Mouse (Mus musculus): ENCODE data around the gene Defb47. TPM values are rescaled to one million over a fixed set of nuclear protein-coding genes. Genes with fewer than 3 reads are reported as not detected.

Defb47 gene
- not detected for total RNA-seq (2021)
- long read RNA-seq, result 0 reads

DNA sequence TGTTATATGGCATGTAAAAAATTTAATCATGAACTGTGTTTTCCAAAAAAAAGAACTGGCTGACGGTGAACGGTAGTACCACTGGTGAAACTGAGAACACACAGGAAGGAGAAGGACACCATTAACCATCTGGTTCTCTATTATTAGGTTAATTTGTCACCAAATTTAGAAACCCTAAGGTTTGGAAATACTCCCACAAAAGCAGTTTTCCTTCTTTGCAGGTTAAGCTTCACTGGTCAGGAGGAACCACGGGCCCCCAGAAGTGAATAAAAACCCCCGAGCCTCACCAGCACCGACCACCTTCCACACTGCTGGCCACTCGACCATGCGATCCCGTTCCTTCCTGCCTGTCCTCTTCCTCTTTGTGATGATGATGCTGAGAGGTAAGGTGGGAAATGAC is at the start of gene Defb47:
Gene Defb47 (plus strand): TSS at position 301 of the 400 bp plus-strand sequence.
- no peak for DNase-seq (ENCODE audit: low spot score in 2 of 2)

DNA sequence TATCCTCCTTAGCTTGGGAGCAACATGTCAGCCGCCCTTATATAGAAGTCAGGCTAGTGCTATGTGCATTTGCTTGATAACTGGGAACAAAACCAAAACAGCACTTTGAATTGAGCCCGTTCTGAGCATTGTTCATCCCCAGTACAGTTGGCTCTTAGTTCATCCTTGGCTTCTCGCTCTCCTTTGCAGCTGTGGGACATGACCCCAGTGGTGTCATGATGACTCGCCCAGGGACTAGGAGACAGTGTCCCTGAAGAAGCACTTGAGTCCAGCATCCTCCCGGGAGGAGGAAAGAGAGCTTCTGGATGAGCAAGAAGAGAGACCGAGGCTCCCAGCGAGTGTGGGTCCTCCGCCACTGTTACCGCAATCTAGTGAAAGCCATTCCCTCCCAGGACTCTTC is 41.8 kb upstream of the Defb47 start:
- no peak for DNase-seq (ENCODE audit: low spot score in 2 of 2)

DNA sequence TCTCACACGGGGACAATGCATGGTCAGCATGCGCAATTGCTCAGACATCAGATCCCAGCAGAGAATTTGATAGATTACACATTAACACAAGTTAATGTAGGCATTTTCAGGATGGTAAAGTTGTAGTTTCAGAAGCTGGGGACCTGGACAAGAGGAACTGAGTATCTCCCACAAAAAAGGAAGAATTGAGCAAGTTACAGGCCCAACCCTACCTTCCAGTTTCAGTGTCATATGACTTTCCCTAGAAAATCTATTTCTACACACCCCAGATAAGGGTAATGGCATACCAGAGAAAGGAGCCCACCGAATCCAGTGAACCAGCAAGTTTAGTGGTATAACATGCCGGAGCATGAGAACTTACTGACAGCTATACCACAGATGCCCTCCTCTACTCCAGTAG is 34.2 kb upstream of the Defb47 start:
- peak in 1 of 2 experiments; percentile 1 for DNase-seq (ENCODE audit: low spot score in 2 of 2)

DNA sequence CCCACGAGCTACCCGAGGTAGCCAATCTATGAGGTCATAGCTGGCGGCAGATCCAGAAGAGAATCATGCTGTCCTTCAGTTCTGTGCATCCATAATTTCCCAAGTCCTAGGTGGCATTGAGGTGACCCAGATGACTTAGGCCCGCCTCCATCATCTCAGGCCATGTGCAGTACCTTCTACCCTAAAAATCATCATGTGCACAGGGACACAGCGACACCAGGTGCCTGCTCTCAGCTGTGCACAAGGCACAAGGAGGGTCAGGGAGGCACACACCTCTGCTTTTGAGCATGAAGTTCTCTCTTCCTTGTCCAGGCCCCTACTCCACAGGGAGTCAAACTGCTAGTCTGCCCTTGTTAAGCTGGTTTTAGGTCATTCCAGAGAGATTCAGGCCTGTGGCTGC is 32.5 kb upstream of the Defb47 start:
- no peak for DNase-seq (ENCODE audit: low spot score in 2 of 2)

DNA sequence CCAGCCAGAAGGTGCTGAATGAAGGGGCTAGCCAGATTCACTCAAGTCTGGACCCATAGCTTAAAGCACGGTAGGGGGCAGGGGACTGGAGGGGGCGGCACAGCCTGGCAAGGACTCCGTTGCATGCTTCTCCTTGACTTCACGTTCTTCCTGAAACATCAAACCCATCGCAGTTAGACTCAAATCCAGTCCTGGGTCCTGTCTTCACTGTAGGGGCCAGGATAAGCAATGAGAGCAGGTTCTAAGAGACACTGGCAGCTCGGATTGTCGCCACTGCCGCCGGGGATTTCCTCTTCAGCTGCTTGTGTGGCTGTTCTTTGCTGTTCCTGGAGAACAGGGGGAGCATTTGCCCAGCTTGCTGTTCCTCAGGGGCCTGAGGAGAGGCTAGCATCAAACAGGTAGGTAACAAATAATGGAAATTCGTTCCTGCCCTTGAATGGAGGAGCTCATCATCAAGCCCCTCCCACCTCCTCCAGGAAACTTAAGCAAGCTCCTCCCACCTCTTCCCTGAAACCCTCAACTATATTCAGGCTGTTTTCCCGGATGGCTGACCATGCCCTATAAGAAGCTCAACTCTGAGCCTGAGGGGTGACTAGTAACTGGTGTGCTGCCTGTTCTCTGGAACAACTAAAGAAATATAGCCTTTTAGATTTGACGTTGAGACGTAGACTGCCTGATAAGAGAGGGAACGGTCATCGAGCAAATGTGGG is 31.9 kb upstream of the Defb47 start:
- no peak for DNase-seq (ENCODE audit: low spot score in 2 of 2)

DNA sequence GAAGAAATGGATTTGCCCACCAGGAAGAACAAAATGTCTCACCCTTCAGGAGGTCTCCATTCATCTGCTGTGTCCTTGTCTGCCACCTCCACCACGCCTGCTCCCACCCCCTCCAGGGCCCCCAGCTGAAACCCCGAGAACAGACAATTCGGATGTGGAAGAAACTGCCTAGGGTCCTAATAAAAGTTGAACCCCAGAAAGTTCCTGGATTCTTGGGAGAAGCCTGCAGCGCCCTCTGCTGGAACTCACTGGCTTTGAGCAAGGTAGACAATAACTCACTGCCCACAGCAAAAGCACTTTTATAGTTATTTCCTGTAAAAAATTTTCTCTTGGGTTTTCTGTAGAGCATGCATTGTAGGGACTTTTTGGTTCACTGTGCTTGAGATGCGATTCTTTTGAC is 22.8 kb upstream of the Defb47 start:
- DNase-seq (ENCODE audit: low spot score in 2 of 2), result peak; percentile 80

DNA sequence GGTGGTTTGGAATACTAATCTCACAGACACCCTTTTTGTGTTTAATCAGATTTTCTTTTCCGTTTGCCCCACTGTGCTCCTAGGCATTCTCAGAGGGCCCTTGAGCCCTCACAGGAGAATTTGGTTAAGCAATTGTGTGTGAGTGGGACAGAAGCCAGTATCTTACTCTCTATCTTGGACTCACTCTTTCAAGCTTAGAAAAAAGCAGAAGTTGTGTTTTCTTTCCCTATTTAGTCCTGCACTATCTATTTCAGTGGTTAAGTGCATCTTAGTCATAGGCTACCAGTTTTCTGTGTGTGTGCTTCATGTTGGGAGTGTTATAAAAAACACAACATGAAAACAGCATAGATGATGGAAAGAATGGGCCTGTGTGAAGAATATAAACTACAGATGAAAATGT is 18.1 kb upstream of the Defb47 start:
- no peak for DNase-seq (ENCODE audit: low spot score in 2 of 2)

DNA sequence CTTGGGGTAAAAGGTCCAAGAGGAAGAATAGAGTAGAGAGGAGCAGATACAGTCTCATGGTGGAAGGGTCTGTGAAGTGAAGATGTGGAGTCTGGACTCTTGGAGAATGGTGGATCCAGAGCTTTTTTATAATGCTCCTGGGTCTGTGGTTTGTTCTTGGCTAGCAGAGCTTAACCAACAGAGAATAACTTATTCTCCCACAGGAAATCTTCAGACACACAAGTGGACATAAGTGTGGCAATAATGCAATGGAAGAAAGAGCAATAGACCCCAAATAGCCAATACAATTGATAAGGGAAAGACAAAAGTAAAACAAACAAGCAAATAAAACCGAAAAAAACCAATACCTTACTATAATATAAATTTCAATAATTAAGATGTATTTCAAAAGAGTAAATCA is 13.5 kb upstream of the Defb47 start, which contains the start of gene Defb48:
Gene Defb48 (minus strand): TSS at position 101 of the 400 bp plus-strand sequence.
- DNase-seq (ENCODE audit: low spot score in 2 of 2), result no peak

DNA sequence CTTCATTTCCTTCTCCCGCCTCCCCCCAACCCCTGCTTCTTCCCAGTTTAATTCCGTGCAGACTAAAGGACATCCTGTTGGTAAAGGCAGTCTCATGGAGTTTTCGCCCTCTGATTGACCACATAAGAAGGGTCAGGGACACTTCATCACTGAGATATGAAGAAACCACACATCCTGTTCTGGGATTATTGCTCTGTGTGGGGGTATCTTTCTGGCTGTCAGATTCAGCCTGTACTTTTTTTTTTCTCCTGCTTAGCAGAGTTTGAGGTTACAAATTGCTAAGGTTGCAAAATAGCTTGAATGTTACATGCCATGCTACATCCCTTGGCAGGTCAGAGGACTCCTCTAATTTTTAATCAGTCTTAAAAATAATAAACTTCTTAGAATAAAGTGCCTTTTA is 6.6 kb upstream of the Defb47 start:
- DNase-seq (ENCODE audit: low spot score in 2 of 2), result no peak

DNA sequence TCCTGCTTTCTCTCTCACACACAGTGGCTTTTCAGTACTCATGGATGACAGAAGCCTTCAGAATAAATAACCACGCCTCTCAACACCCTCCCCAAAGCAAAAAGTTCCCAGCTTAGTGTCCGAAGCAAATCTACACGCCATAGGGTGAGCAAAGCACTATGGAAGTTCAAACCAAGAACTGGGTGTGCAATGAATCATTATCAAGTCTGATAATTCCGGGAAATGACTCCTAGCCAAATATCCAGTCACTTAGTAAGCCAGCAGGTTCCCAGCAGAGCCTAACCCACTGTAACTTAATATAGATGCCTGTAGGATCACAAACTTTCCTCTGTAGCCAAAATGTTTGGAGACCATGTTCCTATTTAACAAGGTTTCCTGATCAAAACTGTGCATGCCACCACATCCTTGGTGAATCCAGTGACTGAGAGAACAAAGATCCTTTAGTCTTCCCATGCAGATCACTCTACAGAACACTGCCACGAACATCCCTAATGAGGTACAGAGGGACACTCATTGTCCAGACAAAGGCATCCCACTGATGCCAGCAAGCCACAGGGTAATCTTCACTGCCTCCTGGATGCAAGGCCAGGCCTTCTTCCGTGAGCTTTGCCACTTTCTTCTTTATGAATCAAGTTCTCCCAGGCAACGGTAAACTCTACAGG is 5.9 kb upstream of the Defb47 start:
- DNase-seq (ENCODE audit: low spot score in 2 of 2), result no peak

DNA sequence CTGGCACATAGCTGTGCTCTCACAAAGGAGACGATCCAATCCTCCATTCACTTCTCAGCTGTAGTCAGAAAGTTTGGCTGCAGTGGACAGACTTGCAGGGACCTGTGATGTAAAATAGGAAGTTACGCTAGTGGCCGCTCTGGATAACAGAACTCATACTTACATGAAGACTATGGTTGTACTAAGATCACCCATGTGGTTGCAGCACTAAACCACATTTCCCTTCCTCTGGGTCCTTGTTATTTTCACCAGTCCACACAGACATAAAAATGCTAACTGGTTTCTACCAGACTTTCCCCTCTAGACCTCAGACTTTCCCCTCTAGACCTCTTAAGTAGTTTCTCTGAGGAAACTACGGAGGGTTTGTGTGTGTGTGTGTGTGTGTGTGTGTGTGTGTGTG is 1.1 kb downstream of the Defb47 start:
- DNase-seq (ENCODE audit: low spot score in 2 of 2), result no peak

DNA sequence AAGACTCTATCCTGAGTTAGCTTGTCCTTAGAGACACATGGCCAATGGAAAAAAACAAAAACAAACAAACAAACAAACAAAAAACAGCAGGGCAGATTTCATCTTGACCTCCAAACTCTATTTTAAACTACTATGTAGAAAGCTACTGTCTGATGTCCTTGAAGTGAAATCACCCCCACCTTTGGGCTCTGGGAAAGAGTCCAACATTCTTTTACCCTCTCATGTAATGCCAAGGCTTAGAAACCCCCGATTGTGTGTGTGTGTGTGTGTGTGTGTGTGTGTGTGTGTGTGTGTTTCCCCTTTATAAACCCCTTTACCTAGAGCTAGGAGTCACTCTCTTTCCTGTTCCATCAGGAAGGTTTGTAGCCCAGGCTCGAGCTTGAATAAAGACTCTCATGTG is 4.7 kb downstream of the Defb47 start:
- DNase-seq (ENCODE audit: low spot score in 2 of 2), result no peak

DNA sequence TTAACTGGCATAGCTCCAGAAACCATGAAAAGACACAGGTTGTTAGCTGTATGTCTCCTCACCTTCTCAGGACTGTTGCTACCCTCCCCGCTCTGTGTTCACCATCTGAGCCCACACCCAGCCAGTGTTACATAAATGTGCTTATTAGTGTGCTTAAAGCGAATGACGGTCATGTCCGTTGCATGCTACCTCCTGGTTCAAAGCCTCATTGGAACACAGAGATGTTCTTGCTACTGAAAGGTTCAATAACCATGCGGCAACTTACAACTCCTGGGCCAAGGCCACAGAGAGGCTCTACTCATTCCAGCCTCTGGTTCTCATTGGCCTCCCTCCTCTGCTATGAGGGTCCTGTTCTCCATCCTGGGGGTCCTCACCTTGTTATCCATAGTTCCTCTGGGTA is 13.6 kb downstream of the Defb47 start, which contains the start of gene Defb43:
Gene Defb43 (plus strand): TSS at position 301 of the 400 bp plus-strand sequence.
- DNase-seq (ENCODE audit: low spot score in 2 of 2), result no peak

DNA sequence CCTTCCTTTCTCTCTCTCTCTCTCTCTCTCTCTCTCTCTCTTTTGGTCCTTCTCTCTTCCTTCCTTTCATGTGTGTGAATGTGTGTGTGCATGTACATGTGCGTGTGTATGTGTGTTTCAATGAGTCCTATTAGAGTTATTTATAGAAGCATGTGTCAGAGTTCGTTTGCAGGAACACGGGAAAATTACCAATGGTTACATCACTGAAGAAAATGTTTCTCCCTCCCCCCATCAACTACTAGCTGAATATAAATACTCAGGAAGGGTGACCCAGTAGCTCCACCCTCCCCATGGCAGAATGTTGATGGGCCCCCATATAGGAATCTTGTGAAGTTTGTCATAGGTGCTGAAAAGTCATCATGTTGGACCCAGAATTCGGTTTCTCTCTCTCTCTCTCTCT is 15.2 kb downstream of the Defb47 start:
- no peak for DNase-seq (ENCODE audit: low spot score in 2 of 2)

DNA sequence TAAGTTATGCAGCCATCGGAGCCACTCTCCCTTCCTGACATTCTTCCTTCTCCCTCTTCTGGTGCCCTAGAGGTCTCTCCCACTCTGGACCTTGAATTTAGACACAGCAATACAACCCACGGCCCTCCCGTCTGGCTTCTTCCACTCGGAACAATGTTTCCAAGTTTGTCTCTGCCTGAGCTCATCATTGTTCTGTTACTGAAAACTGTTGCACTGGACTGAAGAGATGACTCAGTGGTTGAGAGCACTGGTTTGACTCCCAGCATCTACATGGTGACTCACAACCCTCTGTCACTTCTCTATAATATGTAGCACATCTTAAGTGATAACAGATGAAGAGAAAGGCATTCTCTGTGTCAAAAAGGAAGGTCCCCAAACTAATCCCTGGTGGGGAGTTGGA is 16.8 kb downstream of the Defb47 start:
- DNase-seq (ENCODE audit: low spot score in 2 of 2), result no peak

DNA sequence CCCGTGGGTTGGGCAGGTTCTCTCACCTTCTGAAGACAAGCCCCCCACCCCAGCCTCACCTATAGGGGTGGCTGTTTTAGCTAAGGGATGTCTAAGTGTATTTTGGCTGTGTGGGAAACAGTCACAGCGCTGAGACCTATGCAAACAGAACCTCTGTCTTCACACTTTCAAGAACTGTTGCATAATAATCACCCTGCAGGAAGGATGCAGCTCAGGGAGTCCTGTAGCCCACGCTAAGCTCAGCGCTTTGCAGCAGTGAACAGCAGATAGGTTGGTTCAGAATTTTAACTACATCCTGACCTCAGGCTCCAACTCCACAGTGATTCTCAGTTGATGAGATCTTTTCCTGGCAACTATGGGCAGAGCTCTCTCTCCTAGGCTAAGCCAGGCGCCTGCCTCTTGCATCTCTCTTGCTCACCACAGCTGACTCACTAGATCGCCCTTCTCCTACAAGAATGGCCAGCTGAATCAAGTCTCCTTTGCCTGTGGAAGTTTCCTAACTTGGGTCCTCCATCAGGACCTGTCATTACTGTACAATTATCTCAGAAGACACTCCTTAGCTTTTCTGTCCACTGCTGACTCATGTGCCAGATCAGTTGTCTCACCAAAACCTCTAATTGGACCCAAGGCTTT is 22.8 kb downstream of the Defb47 start:
- DNase-seq (ENCODE audit: low spot score in 2 of 2), result no peak

DNA sequence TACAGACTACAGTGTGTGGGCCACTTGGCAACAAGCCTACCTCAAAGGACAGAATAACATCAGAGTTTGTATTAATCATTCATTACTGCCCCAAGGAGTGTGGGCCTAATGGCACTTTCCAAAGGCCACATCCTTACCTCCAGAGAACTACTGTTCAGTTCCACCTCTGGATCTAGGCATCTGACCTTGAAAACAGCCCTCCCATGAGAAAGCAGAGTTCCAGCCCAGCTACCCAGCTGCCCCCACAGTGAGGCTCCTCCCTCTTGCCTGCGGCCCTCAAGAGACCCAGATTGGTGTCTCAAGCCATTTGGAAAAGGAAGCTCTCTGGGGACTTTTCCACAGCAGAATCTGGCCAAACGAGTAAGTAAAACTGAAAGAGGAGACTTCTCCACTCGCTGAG is 48.8 kb downstream of the Defb47 start, which contains the start of gene Defb42:
Gene Defb42 (plus strand): TSS at position 301 of the 400 bp plus-strand sequence.
- no peak for DNase-seq (ENCODE audit: low spot score in 2 of 2)

DNA sequence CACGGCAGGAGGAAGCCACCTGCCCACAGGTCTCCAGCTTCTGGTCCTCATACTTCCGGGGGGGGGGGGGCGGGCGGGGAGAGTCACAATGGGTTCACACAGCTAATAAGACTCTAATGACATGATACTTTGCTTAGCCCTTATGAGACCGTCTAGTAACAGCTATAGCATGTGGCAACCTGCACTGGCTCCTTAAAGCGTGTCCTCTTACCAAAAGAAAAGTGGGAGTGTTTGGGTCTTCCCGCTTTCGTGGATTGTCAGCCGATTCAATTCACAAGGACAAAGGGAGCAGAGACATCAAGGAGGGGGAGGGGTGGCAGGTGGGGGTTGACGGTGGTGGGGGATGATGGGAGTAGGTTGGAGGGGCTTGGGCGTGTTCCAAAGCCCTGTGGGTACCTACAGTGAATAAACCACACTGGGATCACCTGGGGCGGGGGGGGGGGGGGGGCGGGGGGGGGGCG is 52.1 kb downstream of the Defb47 start, which contains the start of gene Defb30:
Gene Defb30 (minus strand): TSS at position 51 of the 461 bp plus-strand sequence.
- no peak for DNase-seq (ENCODE audit: low spot score in 2 of 2)
